Mouse (Mus musculus) MEL (cell line): ENCODE measurements at regions not wholly inside any gene's neighbourhood (a gene's known extent, or its start where the extent isn't known, plus 50 kb on each side); places are given as distances from the start of the nearest gene placed in this dataset.

Experiments
- CTCF ChIP-seq, 3 experiments: IDR thresholded peaks in 2 of 3; conservative IDR thresholded peaks in 1 of 3; 2 replicates each; pipeline ENCODE4 v1.5.1; 2011 to 2012; ENCODE audit warnings: low read length in 3 of 3, low read depth in 2 of 3, mild to moderate bottlenecking in 2 of 3, improper control_type of control experiment in 1 of 3, inconsistent platforms in 1 of 3, mixed read lengths in 1 of 3, moderate library complexity in 1 of 3; ENCODE audit not compliant: control insufficient read depth in 1 of 3, insufficient read depth in 1 of 3, poor library complexity in 1 of 3, severe bottlenecking in 1 of 3
- ELF1 ChIP-seq: IDR thresholded peaks from 2 replicates; pipeline ENCODE4 v1.6.1; 2014; ENCODE audit warnings: low read depth, mild to moderate bottlenecking, inconsistent platforms, low read length, improper control_type of control experiment, moderate library complexity
- EP300 ChIP-seq, 2 experiments: IDR thresholded peaks; 2 replicates each; pipeline ENCODE4 v1.6.1; 2011; ENCODE audit warnings: improper control_type of control experiment in 2 of 2, low read length in 2 of 2, low read depth in 1 of 2, mild to moderate bottlenecking in 1 of 2
- MEF2A ChIP-seq: IDR thresholded peaks from 2 replicates; pipeline ENCODE4 v1.6.1; 2014; ENCODE audit warnings: low read depth, mild to moderate bottlenecking, inconsistent platforms, low read length, improper control_type of control experiment; ENCODE audit not compliant: poor library complexity, insufficient replicate concordance, severe bottlenecking; ENCODE audit errors: extremely low read depth
- MYB ChIP-seq: IDR thresholded peaks from 2 replicates; pipeline ENCODE4 v1.6.1; 2011; ENCODE audit warnings: mild to moderate bottlenecking, low read depth, low read length, improper control_type of control experiment
- POLR2A ChIP-seq, 2 experiments: IDR thresholded peaks; 2 replicates each; pipeline ENCODE4 v1.6.1; 2011 to 2012; ENCODE audit warnings: low read length in 2 of 2, mild to moderate bottlenecking in 2 of 2, control low read depth in 1 of 2, improper control_type of control experiment in 1 of 2, low read depth in 1 of 2, moderate library complexity in 1 of 2; ENCODE audit not compliant: control insufficient read depth in 1 of 2, insufficient read depth in 1 of 2, poor library complexity in 1 of 2
- SIN3A ChIP-seq: IDR thresholded peaks from 2 replicates; pipeline ENCODE4 v1.6.1; 2012; ENCODE audit warnings: low read length, improper control_type of control experiment, inconsistent platforms
- TCF12 ChIP-seq: IDR thresholded peaks from 2 replicates; pipeline ENCODE4 v1.6.1; 2014; ENCODE audit warnings: low read depth, mild to moderate bottlenecking, inconsistent platforms, low read length, improper control_type of control experiment, moderate library complexity
- ZC3H11A ChIP-seq: IDR thresholded peaks from 2 replicates; pipeline ENCODE4 v1.6.1; 2012; ENCODE audit warnings: low read depth, mild to moderate bottlenecking, inconsistent platforms, low read length, improper control_type of control experiment

DNA sequence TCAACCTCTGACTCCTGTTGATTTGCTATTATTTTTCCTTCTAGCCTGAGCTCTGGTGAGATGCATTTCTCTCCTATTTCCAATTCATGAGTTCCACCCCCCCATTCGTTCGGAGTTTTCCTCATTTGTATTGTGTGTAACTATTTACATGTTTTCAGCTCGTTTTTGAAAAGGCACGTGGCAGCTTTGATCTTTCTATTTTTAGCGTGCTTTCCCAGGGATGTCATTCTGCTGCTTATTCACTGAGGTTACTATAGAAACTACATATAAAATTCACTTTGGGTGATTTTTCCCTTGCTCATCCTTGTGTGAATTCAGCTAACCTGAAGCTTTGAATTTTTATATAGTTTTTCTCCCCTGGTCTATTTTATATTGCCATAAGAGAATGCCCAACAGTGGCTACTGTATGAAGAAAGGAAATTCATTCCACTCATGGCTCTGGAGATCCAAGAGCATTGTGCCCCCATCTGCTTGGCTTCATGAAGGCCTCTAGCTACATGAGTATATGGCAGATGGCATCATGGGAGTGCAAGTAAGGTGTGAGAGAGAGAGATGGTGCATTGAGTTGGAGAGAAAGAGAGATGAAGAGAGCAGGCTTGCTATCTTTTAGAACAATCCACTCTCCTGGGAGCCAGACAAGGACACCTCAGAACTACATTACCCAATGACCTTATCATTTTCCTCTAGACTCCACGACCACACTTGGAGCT is 160.2 kb upstream of the Sh3bp4 start:
- no peak for TF ChIP-seq POLR2A (IDR thresholded peaks at IDR 0.05; ENCODE audit: control insufficient read depth in 1 of 2, insufficient read depth in 1 of 2, low read depth in 1 of 2, low read length in 2 of 2, poor library complexity in 1 of 2)
- no peak for TF ChIP-seq TCF12
- TF ChIP-seq SIN3A: no peak
- no peak for TF ChIP-seq MYB
- TF ChIP-seq CTCF (IDR thresholded peaks at IDR 0.05 in 2 of 3, conservative IDR thresholded peaks at IDR 0.05 in 1 of 3; ENCODE audit: control insufficient read depth in 1 of 3, insufficient read depth in 1 of 3, low read depth in 2 of 3, low read length in 3 of 3, poor library complexity in 1 of 3, severe bottlenecking in 1 of 3): no peak
- no peak for TF ChIP-seq MEF2A
- TF ChIP-seq EP300 (IDR thresholded peaks at IDR 0.05; ENCODE audit: low read depth in 1 of 2, low read length in 2 of 2): no peak
- TF ChIP-seq ELF1: no peak
- TF ChIP-seq ZC3H11A: no peak
